Mouse (Mus musculus): ENCODE measurements around the gene Ccdc146.

DNA sequence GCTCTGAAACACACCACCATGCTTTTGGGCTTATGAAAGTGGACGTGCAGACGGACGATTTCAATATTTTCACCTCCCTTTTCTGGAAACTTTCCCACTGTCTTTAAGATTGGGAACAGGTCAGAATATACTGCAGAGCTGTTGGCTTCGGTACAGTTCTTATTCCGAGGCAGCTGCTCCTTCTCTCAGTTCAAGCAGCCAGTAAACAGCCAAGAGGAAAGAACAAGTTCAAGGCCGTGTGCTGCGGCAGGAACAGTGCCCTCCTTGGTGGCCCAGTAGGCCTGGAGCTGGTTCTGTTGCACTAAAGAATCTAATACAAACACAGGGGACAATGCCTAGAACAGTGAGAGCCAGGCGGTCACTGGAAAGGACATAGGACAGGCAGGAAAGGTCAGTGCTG is 133.9 kb downstream of the Ccdc146 start:
- TF ChIP-seq POLR2A (IDR thresholded peaks at IDR 0.05; ENCODE audit: borderline replicate concordance, control insufficient read depth, low read depth, low read length), result no peak
- no peak for TF ChIP-seq CTCF (IDR thresholded peaks at IDR 0.05; ENCODE audit: control insufficient read depth, insufficient read depth, low read length)

Measured in bone marrow, adult 2 months (tissue).